Mouse (Mus musculus) forelimb bud, embryonic 11.5 days (tissue): ENCODE data around the gene Tex13c1.

Experiments
- DNase-seq: peaks from one replicate; pipeline ENCODE4 v3.0.0-alpha.2; 2012; ENCODE audit warnings: low read depth, low spot score

Gene Tex13c1

DNA sequence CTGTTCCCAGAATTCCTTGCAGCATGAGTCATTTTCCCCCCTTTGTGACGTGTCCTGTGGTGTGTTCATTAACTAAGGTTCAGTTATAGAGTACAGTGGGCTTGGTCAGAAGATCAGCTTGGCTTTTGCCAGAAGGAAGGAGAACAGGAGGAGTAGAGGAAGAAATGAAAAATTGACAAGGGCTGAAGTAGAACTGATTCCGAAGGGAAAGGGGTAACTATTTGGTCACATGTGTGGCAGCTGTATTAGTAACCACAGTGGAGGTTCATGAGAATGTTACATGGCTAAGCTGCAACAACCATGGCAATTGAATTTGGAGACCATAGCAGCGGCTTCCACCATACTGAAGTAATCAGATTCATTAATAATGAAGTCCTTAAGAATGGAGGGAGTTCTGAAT lies at the start of gene Tex13c1:
TSS of gene Tex13c1 (plus strand) at position 301 of the 400 bp plus-strand sequence.
- DNase-seq = no peak
